Mouse (Mus musculus): ENCODE results near the gene Mcm7.
"Not testable (repeated sequence)": the region's sequence is repeated elsewhere in the genome, so short reads cannot be mapped to it uniquely, and the experiment has no call there.

Mcm7 gene

GRCm38 (mm10) chr5:138171695-138172491, at the start of gene Mcm7, which contains the start of gene Ap4m1:
Gene Mcm7 (minus strand): TSS chr5:138172422.
Gene Ap4m1 (plus strand): TSS chr5:138172002.
- DNase-seq: peak; percentile 99

GRCm38 (mm10) chr5:138219864-138220263, 47.6 kb upstream of the Mcm7 start:
- DNase-seq: no peak

DNA sequence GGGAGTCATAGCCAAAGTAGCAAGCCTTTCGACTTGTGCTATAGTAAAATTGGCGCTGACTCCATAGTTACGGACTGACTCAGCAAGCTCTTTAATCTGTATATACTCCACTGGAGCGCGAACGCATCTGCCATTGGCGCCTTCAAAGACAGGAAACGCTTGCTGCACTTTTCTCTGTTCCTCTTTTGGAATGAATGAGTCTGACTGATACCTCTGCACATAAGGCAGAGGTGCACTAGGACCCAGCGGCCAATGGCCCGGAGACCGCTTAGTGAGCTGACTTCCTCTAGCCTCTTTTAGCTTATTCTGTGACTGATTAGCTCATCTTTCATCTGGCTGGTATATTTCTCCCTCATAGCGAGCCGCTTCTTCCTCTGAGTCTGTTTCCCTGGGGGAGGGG, 44.4 kb upstream of the Mcm7 start:
- DNase-seq: not testable (repeated sequence)

DNA sequence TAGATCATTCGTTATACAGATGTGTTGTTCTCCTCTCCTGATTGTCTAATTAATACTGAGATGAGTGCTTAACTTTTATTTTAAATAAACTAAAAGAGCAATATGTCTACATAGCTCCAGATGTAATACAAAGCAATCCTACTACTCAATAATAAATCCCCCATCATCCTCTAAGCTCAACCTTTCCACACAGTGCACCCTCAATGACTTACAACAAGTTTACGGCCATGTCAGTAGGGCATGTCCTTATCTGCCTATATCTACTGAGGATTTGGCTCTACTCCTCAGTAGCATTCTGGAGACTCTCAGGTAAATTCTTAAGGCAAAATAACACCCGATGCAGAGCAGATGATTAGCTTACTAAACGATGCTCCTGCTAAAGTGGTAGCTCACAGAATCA, 35.7 kb upstream of the Mcm7 start:
- no peak for DNase-seq

DNA sequence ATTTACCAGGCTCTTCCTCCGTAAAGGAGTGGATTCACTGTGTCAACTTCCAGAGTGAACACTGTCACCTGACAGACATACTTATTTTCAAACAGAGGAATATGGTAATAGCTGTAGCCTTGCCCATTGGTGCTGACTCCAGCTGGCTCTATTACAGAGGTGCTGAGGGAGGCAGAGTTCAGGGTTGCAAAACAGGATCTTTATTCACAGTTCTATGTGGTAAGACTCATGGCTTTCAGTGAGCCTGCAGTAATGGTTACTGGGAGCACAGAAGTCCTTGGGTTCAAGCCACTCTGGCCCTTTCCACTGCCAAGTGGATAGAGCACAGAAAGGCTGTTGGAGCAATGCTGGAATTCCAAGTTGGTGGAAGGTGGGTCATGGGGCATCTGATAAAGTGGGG, 35.0 kb upstream of the Mcm7 start:
- DNase-seq: no peak

DNA sequence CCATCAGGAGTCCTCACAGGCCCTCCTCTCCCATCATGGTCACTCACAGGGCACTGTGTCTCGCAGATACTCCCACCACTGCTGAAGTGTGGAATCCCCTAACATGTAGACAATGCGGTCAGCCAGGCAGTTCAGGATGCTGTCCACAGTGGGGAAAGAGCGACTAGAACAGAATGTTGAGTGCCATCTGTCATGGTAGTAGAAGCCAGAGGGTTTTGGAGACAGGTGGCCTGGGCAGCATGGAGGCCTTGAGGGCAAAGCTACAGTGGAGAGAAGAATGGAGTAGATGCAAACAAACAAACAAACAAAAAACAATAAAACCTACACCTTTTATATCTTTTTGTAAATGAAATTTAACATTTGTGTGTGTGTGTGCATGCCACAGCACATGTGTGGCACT, 29.9 kb upstream of the Mcm7 start:
- DNase-seq: no peak

DNA sequence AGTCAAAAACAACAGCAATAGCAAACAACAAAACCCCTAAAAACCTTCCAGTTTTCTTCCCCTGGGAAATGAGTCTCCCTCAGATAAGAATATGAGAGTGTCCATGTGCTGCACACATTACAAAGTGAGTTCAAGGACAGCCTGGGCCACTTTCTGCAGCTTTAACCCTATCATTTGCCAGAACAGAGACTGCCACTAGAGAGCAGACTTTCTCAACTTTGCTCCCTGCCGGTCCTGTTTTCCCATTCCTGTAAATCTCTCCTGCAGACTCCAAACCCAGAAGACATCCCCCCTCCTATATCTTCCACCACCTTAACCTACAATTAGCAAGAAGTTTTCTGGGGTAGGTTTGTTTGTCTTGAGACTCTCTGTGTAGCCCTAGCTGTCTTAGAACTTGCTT, 27.4 kb upstream of the Mcm7 start:
- no peak for DNase-seq

DNA sequence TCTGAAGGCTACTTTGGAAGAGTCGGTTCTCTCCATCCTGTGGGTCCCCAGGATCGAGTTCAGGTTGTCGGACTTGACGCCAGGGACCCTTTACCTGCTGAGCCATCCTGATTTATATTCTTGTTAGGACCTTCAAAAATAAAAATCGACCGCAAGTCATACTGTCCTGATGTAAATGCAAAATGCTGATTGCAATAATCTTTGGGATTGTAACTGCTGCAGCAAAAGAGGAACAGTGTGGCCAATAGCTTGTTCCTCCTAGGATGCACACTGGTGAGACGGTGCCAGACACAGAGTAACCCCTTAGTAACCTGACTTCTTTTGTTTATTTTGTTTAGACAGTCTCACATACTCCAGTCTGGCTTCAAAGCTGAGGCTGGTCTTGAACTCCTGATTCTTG, 23.2 kb upstream of the Mcm7 start:
- no peak for DNase-seq

- DNase-seq: peak; percentile 43 to 44
These were observed 22.6 kb upstream of the Mcm7 start for GRCm38 (mm10) chr5:138194755-138195345.

DNA sequence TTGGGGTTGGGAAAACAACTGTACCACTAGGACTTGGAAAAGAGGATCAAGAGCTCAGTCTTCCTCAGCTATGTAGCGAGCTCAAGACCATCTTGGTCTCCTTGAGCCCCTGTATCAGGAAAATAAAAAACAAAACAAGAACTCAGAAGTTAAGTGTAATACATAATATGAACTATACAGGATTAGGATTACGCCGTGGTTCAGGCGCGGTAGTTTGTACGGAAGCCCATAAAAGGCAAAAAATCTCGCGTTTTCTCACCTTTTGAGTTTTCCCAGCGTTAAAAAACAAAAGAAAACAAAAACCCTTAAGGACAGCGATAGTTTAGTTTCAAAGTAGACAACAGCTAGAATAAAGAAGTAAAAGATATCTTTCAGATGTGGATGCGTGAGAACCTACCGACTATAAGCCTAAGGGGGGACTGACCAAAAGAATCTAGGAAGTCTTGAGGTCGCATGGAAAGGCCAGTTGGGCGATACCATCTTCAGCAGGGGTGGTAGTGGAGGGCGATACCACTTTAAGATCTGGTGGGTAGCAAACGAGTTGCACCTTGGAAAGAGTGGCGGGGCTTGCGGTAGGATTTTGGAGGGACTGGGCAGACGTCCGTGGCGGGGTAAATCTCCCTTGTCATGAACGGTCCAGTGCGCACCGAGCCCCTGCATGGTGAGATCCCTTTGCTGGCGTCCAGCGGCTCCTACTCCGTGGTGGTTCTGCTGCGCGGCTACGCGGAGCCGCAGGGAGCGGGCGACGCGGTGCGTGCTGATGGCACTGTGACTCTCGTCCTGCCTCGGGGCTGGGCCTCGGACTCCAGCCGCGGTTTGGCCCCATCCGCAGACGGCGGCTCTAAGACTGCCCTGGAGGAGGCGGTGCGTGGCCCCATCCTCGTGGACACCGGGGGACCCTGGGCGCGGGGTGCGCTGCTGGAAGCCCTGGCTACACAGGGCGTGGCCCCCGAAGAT, 21.8 kb upstream of the Mcm7 start, which contains the start of gene Mblac1:
Mblac1 (plus strand) TSS at position 544 of the 957 bp plus-strand sequence.
- DNase-seq: peak; percentile 87 to 89

- peak; percentile 54 to 75 for DNase-seq
These were observed 15.6 kb upstream of the Mcm7 start for GRCm38 (mm10) chr5:138187661-138188306.

GRCm38 (mm10) chr5:138186950-138187638, 14.9 kb upstream of the Mcm7 start, which contains the start of the genes Taf6 and Cnpy4:
Gene Taf6 (minus strand): TSS chr5:138187451.
Gene Cnpy4 (plus strand): TSS chr5:138187485.
- DNase-seq: peak; percentile 88 to 89

DNA sequence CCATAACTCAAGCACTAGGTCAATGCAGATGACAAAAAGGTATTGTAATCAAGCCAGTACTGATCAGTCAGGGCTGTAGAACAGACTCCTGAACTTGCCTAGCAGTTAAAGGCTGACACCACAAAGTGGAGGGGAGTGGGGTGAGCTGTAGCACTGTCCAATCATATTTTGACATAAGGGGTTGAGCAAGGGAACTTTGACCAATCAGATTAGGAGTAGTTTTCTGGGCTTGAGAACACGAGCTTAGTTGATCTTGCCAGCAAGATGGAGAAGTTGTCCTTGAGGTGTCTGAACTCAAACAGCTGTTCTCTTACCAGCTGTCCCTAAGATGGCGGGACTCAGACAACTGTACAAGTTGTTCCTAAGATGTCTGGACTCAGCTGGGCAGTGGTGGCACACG, 995 bp upstream of the Mcm7 start:
- no peak for DNase-seq

DNA sequence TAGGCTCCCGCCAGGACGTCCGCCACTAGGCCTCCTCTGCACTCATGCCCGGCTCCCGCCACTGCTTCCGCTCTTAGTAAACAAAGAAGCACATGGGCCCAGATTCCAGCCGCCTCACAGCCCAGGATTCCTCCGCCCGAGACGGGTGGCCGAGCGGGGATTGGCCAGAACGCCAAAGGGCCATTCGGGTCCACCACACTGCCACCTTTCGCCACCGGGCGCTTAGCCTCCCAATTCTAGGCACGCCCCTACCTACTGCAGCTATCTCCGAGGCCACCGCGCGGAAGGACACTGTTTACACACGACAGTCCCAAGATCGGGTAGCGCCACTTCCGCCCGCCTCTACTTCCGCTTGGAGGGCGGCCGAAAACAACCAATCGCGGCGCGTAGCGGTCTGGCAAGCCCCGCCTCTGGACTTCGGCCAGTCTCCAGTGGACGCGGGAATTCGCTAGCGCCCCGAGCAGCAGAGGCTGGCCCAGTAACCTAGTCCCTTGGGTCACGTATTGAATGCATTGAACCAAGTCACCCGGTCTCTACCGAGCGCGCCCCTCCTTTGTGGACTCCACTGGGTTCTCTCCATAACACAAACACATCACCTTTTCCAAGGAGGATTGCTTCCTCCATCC, 1.2 kb downstream of the Mcm7 start:
- peak; percentile 98 for DNase-seq

DNA sequence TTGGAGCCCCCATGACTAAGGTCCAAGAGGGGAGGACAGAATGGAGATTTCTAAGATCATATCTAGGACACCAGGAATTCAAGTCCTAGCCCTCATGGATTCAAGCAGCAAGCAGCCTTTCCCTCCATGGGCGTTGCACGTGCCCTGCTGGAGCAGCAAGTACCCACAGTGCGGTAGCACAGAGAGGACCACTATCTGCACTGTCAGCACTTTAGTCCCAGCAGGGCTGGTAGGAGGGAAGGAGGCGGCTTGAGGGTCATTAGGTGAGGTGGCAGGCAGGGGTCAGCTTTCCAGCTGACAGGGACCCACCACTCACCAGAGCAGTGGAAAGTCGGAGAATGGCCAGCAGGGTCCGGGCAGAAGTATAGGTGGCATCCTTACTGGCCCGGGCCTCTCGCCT, 6.6 kb downstream of the Mcm7 start:
- DNase-seq: no peak

DNA sequence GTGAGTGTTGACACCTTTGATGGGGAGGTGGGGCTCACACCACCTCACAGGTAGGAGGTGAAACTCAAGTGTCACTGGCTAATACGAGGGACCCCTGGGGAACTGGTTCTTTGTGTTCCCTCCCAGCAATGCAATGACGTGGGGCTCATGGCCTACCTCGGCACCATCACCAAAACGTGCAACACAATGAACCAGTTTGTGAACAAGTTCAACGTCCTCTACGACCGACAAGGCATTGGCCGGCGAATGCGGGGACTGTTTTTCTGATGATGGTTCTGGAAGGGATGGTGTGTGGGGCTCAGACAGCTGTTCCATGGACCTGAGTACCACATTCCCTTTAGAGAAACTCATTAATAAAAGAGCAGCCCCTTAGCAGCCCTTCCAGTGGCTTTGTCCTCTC, 8.6 kb downstream of the Mcm7 start:
- no peak for DNase-seq

DNA sequence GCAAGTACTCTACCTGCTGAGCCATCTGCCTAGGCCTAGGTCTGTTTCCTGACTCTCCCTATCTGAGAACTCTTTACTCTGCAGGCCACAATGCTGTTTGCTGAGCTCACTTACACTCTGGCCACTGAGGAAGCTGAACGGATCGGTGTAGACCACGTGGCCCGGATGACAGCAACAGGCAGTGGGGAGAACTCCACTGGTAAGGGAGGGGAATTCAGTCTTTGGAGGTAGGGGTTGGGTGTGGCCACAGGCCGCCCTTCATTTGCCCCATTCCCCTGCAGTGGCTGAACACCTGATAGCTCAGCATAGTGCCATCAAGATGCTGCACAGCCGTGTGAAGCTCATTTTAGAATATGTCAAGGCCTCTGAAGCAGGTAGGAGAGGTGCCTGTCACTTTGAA, 9.2 kb downstream of the Mcm7 start:
- DNase-seq: no peak

DNA sequence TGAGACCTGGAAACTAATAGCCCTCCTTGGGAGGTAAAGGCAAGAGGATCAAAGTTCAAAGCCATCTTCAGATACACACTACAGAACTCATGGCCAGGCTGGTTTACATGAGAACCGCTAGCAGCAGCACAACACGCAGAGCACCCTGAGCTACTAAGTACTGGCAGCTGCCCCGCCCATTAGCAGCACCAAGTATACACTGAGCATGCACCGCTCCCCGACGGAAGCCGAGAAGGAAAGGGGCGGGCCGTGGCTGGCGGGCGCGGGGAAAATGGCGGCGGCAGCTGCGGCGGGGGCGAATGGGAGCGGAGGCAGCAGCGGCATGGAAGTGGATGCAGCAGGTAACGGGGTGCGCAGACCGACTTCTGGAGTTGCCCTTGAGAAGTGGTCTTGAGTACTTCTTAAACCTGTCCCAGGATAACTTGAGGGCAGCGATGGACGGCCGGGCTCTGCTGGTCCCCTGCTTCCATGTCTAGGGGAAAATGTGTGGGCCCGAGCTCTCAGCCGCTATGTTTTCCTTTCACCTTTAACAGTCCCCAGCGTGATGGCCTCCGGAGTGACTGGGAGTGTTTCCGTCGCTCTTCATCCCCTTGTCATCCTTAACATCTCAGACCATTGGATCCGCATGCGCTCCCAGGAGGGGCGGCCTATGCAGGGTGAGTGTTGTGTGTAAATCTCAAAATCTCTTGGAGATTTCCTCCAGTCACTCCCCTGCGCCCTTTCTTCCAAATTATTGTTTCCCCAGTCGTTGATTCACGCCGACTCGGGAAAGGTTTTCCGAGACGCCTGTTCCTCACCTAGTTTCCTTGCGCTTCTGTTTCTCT, 11.2 kb downstream of the Mcm7 start, which contains the start of gene Cops6:
Cops6 (plus strand) TSS at position 230 of the 824 bp plus-strand sequence.
- DNase-seq: peak; percentile 95

- no peak for DNase-seq
These were observed 11.9 kb downstream of the Mcm7 start for GRCm38 (mm10) chr5:138160224-138160762.

DNA sequence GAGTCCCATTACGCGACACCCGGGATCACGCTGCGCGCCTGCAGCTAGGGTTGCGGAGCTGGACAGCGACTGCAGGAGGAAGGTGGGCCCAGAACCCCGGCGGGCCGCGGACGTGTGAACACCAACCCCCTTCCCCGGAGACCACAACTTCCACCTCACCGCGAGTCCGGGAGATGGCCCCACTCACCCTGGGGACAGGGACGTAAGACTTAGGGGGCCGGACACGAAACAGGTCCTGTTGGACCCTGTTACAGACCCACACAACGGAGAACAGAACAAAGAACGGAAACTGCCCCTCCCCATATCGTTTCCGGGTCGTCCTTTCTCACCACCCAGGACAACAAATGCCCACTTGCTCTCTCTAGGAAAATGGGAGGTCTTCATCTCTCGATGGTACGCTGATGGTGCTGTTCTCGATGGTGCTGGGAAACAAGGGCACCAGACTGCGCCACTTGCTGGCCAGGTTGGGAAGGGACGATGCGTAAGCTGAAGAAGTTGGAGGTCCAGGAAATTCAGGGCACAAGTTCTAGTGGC, 16.7 kb downstream of the Mcm7 start, which contains the start of gene Zfp113:
Zfp113 (minus strand) TSS at position 302 of the 534 bp plus-strand sequence.
- peak; percentile 90 to 92 for DNase-seq

Data from lung, postnatal 4 days (tissue).